Mouse (Mus musculus) urinary bladder, postnatal 10 days (tissue): ENCODE data around the gene Acd.

Source experiments
- DNase-seq: peaks from one replicate; pipeline ENCODE4 v3.0.0; 2022; ENCODE audit warnings: low spot score

The Acd gene

GRCm38 (mm10) chr8:105700566-105700965 lies 336 bp downstream of the Acd start:
- no peak for DNase-seq

- no peak for DNase-seq
These were observed 1.2 kb downstream of the Acd start for GRCm38 (mm10) chr8:105699488-105700215.

- DNase-seq: no peak
These were observed 2.2 kb downstream of the Acd start for GRCm38 (mm10) chr8:105698734-105699133.

- DNase-seq: no peak
These were observed 3.6 kb downstream of the Acd start for GRCm38 (mm10) chr8:105697196-105697780.

GRCm38 (mm10) chr8:105695080-105695780 lies 5.7 kb downstream of the Acd start:
- no peak for DNase-seq

GRCm38 (mm10) chr8:105694051-105694799 lies 6.7 kb downstream of the Acd start:
- no peak for DNase-seq

DNA sequence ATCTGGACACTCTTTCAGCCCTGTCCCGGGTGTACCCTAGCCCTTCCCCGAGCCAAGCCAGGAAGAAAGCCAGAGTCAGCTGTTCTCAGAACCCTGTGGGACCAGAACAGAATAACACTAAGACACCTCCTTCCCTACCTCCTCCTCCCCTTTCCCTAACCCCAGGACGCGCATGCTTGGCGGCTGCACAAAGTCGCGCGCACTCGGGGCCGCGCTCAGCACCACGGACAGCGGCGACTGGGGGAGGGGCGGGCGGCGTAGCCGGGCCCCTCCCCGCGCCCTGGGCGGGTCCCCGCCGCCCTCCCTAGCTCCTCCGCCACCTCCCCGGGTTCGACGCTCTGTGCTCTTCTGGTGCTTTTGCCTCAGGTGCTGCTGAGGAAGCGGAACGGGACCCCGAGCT lies 7.3 kb downstream of the Acd start:
- DNase-seq: no peak

DNA sequence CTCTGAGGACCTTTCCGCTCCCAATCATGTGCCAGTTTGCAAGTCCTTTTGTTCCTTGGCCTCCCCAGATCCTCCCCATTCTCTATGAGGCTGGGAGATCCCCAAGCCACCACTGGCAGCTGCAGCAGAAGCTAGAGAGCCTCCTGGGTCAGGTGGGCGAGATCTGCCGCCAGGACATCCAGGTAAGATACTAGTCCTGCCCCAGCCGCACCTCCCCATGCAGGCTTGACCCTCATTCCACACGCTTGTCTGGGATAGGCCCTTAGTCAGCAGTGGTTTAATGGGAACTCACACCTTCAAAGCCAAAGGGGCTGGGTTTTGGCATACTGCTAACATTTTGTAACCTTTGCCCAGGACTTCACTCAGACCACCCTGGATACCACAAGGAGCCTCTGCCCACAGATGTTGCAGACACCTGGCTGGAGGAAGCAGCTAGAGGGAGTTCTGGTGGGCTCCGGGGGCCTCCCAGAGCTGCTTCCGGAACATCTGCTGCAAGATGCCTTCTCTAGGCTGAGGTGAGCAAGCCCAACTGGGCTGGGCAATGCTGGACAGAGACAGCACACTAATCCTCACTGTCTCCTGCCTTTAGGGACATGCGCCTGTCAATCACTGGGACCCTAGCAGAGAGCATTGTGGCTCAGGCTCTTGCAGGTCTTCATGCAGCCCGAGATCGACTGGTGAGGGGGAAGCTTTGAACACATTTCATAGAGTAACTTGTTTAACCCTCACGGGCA lies 8.3 kb downstream of the Acd start:
- DNase-seq: no peak

DNA sequence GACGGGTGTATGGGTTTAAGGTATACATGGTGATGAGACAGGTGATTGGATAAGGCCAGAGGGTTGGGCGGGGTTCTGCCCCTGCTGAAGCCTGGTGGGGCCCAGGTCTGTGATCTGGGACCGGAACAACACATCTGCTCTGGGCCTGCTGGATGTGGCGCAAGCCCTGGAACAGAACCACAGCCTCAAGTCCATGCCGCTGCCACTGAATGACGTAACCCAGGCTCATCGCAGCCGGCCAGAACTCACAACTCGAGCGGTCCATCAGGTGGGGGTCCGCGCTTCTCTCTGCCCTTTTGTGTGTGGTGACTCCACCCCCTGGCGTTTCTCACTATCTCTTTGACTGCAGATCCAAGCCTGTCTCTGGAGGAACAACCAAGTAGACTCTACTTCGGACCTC lies 9.9 kb downstream of the Acd start:
- DNase-seq: no peak

GRCm38 (mm10) chr8:105689983-105690360 lies 10.9 kb downstream of the Acd start:
- DNase-seq: no peak

- no peak for DNase-seq
These were observed 11.5 kb downstream of the Acd start for GRCm38 (mm10) chr8:105689256-105689982.

DNA sequence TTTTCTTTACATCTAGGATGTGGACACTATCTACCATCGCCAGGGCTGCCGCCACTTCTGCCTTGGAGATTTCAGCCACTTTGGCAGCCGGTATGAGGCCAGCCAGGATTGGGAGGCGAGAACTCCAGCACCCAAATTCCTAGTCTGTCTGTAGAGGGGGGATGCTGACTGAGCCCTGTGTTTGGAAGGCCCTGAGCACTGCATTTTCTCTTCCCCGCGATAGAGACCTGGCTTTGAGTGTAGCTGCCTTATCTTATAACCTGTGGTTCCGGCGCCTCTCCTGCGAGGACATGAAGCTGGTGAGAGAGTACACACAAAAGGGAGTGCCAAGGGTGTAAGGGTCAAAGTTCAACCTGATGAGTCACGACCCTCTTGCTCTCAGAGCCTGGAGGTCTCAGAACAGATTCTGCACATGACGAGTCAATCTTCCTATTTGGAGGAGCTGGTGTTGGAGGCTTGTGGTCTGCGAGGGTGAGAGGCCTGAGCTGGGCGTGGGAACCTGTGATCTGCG lies 12.6 kb downstream of the Acd start:
- DNase-seq: no peak

DNA sequence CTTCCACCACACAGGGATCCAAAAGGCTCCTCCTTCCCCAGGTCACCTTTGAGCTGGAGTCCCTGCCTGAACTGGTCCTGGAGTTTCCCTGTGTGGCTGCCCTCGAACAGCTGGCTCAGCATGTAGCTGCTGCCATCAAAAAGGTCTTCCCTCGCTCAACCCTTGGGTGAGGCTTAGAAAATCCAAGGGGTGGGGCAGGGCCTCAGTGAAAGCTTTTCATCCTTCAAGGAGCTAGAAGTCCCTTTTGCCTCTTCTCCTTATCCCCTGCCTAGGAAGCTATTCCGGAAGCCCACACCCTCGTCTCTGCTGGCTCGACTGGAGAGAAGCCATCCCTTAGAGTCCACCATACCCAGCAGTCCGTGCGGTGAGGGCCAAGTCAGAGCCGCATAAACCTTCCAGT lies 13.4 kb downstream of the Acd start:
- no peak for DNase-seq

DNA sequence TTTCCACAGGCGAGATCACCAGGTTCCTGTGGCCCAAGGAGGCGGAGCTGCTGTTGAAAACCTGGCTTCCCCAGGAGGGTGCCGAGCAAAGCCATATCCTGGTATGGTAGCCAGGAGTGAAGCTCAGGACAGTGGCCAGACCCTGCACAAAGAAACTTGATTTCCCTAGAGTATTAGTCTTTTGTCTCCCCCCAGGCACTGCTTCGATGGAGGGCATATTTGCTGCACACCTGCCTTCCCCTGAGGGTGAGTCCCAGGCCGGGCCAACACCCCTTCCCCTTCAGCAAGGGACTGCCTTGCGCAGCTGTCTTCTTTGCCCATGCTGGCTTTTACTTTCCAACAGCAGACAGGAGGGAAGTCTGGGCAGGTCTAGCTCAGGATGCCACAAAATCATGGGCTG lies 14.4 kb downstream of the Acd start:
- DNase-seq: no peak

DNA sequence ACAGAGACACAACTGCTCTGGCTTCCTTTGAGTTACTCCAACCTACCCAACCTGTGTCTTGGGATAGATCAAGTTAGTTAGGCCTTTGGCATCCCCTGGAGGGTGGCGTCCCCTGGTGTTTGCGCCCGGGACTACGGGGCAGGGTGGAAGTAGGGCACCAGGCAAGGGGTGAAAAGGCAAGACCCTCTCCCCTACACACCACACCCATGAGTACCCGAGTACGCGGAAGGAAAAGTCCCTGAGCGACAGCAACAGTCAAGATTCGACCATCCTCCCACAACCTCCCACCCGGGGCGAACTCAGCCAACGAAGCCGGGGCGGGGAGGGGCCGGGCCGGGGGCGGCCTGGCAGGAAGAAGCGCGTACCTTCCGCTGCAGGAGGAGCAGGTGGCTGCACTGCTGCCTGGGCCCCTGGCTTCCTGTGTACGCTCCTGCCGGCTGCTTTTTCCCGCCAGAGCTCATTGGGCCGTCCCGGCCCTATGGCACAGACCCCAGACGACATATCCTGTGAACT lies 15.1 kb downstream of the Acd start, which contains the start of gene Carmil2:
Gene Carmil2 (plus strand): TSS at position 479 of the 513 bp plus-strand sequence.
- no peak for DNase-seq

DNA sequence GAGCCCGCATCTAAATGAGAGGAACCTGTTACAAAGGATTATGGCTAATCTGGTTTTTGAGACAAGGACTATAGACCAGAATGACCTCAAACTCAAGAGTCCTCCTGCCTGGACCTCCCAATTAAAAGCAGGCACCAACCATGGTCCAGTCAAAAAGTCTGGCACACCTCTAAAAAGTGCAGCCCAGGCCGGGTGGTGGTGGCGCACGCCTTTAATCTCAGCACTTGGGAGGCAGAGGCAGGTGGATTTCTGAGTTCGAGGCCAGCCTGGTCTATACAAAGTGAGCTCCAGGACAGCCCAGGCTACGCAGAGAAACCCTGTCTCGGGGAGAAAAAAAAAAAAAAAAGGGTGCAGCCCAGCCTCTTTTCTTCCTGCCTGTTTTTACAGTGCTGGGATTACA lies 15.6 kb downstream of the Acd start:
- no peak for DNase-seq

DNA sequence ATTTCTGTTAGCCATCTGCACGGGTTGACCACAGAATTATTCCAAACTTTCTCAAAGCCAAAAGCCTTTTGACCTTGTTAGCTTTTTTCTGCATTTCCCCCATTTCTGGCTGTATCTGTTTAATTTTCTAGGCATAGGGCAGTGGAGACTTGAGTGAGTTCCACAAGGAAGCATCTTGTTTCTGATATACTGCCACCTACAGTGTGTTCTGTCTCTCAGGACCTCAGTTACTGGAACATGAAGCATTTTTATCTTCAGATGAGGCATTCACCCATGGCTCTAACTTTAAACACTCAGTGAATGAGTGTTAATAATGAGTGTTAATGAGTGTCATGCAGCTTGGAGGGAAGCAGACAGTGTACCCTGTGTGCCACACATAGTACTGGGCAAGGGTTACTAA lies 23.0 kb downstream of the Acd start:
- no peak for DNase-seq

DNA sequence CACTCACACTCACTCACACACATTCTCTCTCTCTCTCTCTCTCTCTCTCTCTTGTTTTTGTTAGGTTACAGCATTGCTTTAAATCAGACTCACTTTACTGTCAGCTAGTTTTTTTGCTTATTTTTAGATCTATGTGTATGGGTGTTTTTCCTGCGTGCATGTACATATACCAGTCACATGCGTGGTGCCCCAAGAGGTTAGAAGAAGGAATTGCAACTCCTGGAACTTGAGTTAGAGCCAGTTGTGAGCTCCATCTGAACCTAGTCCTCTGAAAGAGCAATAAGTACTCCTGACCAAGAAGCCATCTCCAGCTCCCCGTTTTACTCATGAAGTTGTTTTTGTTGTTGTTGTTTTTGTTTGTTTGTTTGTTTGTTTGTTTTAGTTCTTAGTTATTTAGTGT lies 39.7 kb downstream of the Acd start:
- no peak for DNase-seq

- DNase-seq: no peak
These were observed 43.3 kb downstream of the Acd start for GRCm38 (mm10) chr8:105657641-105658040.

DNA sequence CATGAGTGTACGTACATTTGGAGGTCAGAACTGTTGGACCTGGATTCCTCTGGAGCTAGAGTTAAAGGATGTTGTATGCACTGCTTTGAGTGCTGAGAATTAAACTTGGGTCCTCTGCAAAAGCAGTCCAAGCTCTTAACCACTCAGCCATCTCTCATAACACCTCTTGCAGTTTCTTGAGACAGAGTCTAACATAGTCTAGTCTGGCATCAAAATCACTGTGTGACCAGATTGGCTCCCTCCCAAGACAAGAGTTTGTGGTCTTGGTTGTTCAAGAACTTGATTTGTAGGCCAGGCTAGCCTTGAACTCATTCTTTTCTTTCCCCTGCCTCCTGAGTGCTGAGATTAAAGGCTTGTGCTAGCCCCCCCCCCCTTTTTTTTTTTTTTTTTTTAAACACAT lies 52.0 kb downstream of the Acd start:
- DNase-seq: no peak
